Mouse (Mus musculus) Patski (cell line): ENCODE data around the gene Anapc11. TPM values are rescaled to one million over a fixed set of nuclear protein-coding genes. Genes with fewer than 3 reads are reported as not detected.

Experiments
- ATAC-seq: fragments of 100-300 bp; one replicate; pipeline ENCODE4 v1.8.0; 2021
- CTCF ChIA-PET: fragments of 350-600 bp; sonication (Branson Sonifier 250); formaldehyde crosslinking; loops from one replicate; lab custom pipeline; 2022; ENCODE audit warnings: inconsistent platforms; lab: Charles Lee
- POLR2A ChIA-PET: fragments of 350-600 bp; sonication (Branson Sonifier 250); formaldehyde crosslinking; loops from one replicate; lab custom pipeline; 2022; ENCODE audit warnings: antibody characterized with exemption, inconsistent platforms; lab: Charles Lee
- DNase-seq: peaks from one replicate; pipeline ENCODE4 v3.0.0-alpha.2; 2011; ENCODE audit warnings: low read depth, low spot score
- H3K27me3 ChIP-seq: fragments of 371-371 bp; one replicate; pipeline ENCODE4 v1.5.1; 2021
- CTCF ChIP-seq: fragments of 100-300 bp; IDR thresholded peaks from one replicate; pipeline ENCODE4 v1.5.1; 2021
- in situ Hi-C: fragments of 300-500 bp; cut with MboI; formaldehyde crosslinking; loops from 3 replicates; pipeline ENCODE4 v1.11.1; 2018; ENCODE audit warnings: low pct_unique_long_range_greater_than_20kb, mixed read lengths
- polyA plus RNA-seq: library from polyadenylated mRNA; unstranded; gene quantifications from one replicate; pipeline ENCODE4 v1.2.3, GENCODE M21; 2021

Gene Anapc11
- polyA plus RNA-seq, 1 experiment from 2014 or later, result 82.8 TPM

GRCm38 (mm10) chr11:120622805-120623204 is 24.6 kb downstream of the Anapc11 start:
- in situ Hi-C loops, result no loop called here
- no peak for TF ChIP-seq CTCF
- DNase-seq (no peak), ATAC-seq (no peak)
- ChIA-PET CTCF (interaction anchor here (1.3 to 1.4 kb wide), 2 partner anchors 40 to 154 kb away, joined by 3 to 4 read pairs; no protein-coding TSS in a partner anchor), POLR2A (interaction anchor here (0.9 to 1.5 kb wide), 2 partner anchors 38 to 163 kb away, joined by 3 to 4 read pairs; no protein-coding TSS in a partner anchor)
- H3K27me3 ChIP-seq, result no peaks in the 10 kb centered on the region

- in situ Hi-C loops, result no loop called here
- ATAC-seq (peak; percentile 74), DNase-seq (no peak)
- no peak for TF ChIP-seq CTCF
- ChIA-PET CTCF (interaction anchor here (0.6 to 1.8 kb wide), 6 partner anchors 9 to 152 kb away, joined by 3 to 10 read pairs (median 3); partner anchors contain the start of genes Cenpx, Lrrc45, Mafg and Pycr1), POLR2A (interaction anchor here (0.7 to 1.6 kb wide), 4 partner anchors 9 to 134 kb away, joined by 3 to 5 read pairs (median 4); partner anchors contain the start of gene Mafg)
- no peaks in the 10 kb centered on the region for H3K27me3 ChIP-seq
These were observed 25.9 kb downstream of the Anapc11 start for GRCm38 (mm10) chr11:120623961-120624679.

- in situ Hi-C loops, result loop anchor here (5.0 kb wide), 1 partner anchor 88 kb away; the partner anchor contains the start of genes Cenpx and Lrrc45
- H3K27me3 ChIP-seq, result no peaks in the 10 kb centered on the region
- POLR2A ChIA-PET, result interaction anchor here (0.8 to 1.6 kb wide), 2 partner anchors 9 to 135 kb away, joined by 3 to 5 read pairs; partner anchors contain the start of gene Mafg
These were observed 26.5 kb downstream of the Anapc11 start for GRCm38 (mm10) chr11:120624680-120625111.

GRCm38 (mm10) chr11:120625152-120625775 is 27.0 kb downstream of the Anapc11 start, which contains the start of gene Sirt7:
TSS of gene Sirt7 (minus strand) at chr11:120625240.
- in situ Hi-C loops, result loop anchor here (5.0 kb wide), 1 partner anchor 87 kb away; the partner anchor contains the start of genes Cenpx and Lrrc45
- ChIA-PET CTCF (interaction anchor here (1.0 to 1.4 kb wide), 2 partner anchors 34 to 100 kb away, joined by 3 read pairs; no protein-coding TSS in a partner anchor), POLR2A (no interaction called here)
- no peaks in the 10 kb centered on the region for H3K27me3 ChIP-seq
- DNase-seq (no peak), ATAC-seq (no peak)
- no peak for TF ChIP-seq CTCF

More at GRCm38 (mm10) chr11:120624680-120625111, 26.5 kb downstream of the Anapc11 start:
- no peak for TF ChIP-seq CTCF
- DNase-seq (no peak), ATAC-seq (peak; percentile 47)
- CTCF ChIA-PET, result interaction anchor here (1.0 to 1.8 kb wide), 3 partner anchors 19 to 101 kb away, joined by 3 to 10 read pairs (median 3); partner anchors contain the start of gene Pycr1

- TF ChIP-seq CTCF, result no peak
- POLR2A ChIA-PET, result interaction anchor here (0.6 to 0.8 kb wide), 2 partner anchors 13 to 105 kb away, joined by 4 to 6 read pairs; no protein-coding TSS in a partner anchor
- no peaks in the 10 kb centered on the region for H3K27me3 ChIP-seq
- CTCF ChIA-PET, result interaction anchor here (1.1 kb wide), 1 partner anchor 173 kb away, joined by 3 read pairs; no protein-coding TSS in a partner anchor
- in situ Hi-C loops, result loop anchor here (5.0 kb wide), 1 partner anchor 85 kb away; the partner anchor contains the start of genes Cenpx and Lrrc45
- DNase-seq (no peak), ATAC-seq (no peak)
These were observed 28.7 kb downstream of the Anapc11 start for GRCm38 (mm10) chr11:120626785-120627467.

- POLR2A ChIA-PET, result interaction anchor here (0.6 kb wide), 1 partner anchor 106 kb away, joined by 6 read pairs; no protein-coding TSS in a partner anchor
- H3K27me3 ChIP-seq, result no peaks in the 10 kb centered on the region
- in situ Hi-C loops, result loop anchor here (5.0 kb wide), 1 partner anchor 85 kb away; the partner anchor contains the start of genes Cenpx and Lrrc45
- ATAC-seq, result no peak
- CTCF ChIA-PET, result no interaction called here
- no peak for DNase-seq
- no peak for TF ChIP-seq CTCF
These were observed 29.5 kb downstream of the Anapc11 start for GRCm38 (mm10) chr11:120627468-120628300.

GRCm38 (mm10) chr11:120628601-120629340 is 30.6 kb downstream of the Anapc11 start:
- TF ChIP-seq CTCF, result no peak
- ChIA-PET CTCF (interaction anchor here (2.6 kb wide), 1 partner anchor 148 kb away, joined by 6 read pairs; no protein-coding TSS in a partner anchor), POLR2A (interaction anchor here (0.6 to 0.9 kb wide), 2 partner anchors 48 to 155 kb away, joined by 3 to 4 read pairs; no protein-coding TSS in a partner anchor)
- in situ Hi-C loops, result loop anchor here (5.0 kb wide), 1 partner anchor 84 kb away; the partner anchor contains the start of genes Cenpx and Lrrc45
- no peak for ATAC-seq
- no peak for DNase-seq
- H3K27me3 ChIP-seq, result no peaks in the 10 kb centered on the region

- in situ Hi-C loops, result loop anchor here (5.0 kb wide), 1 partner anchor 83 kb away; the partner anchor contains the start of genes Cenpx and Lrrc45
- no peak for ATAC-seq
These were observed 31.1 kb downstream of the Anapc11 start for GRCm38 (mm10) chr11:120629341-120629730.

More at GRCm38 (mm10) chr11:120629341-120629730, 31.1 kb downstream of the Anapc11 start:
- TF ChIP-seq CTCF, result no peak
- ChIA-PET CTCF (interaction anchor here (2.6 kb wide), 1 partner anchor 147 kb away, joined by 6 read pairs; no protein-coding TSS in a partner anchor), POLR2A (interaction anchor here (0.6 to 0.9 kb wide), 3 partner anchors 45 to 54 kb away, joined by 3 to 6 read pairs (median 3); no protein-coding TSS in a partner anchor)
- no peak for DNase-seq
- H3K27me3 ChIP-seq, result no peaks in the 10 kb centered on the region
